Mouse (Mus musculus) adrenal gland, postnatal 36 days (tissue): ENCODE measurements at regions not wholly inside any gene's neighbourhood (a gene's known extent, or its start where the extent isn't known, plus 50 kb on each side); places are given as distances from the start of the nearest gene placed in this dataset.
"Not testable (repeated sequence)": the region's sequence is repeated elsewhere in the genome, so short reads cannot be mapped to it uniquely, and the experiment has no call there.

ENCODE experiments used
- DNase-seq, 2 experiments: peaks; one replicate each; pipeline ENCODE4 v3.0.0; 2021; ENCODE audit warnings: mixed read lengths in 1 of 2

GRCm38 (mm10) chr9:115422786-115423185 is 112.6 kb upstream of the Stt3b start:
- DNase-seq = no peak

- no peak for DNase-seq
Observed at GRCm38 (mm10) chr9:115426682-115427081, 116.5 kb upstream of the Stt3b start.

GRCm38 (mm10) chr9:115430271-115430670 is 120.0 kb upstream of the Stt3b start:
- DNase-seq = no peak

GRCm38 (mm10) chr9:115434696-115435095 is 124.5 kb upstream of the Stt3b start:
- DNase-seq = peak; percentile 11 to 51

- DNase-seq = peak; percentile 37 to 68
Observed at GRCm38 (mm10) chr9:115436301-115436700, 126.1 kb upstream of the Stt3b start.

- DNase-seq = not testable (repeated sequence)
Observed at GRCm38 (mm10) chr9:115438234-115438633, 128.0 kb upstream of the Stt3b start.

- peak in 1 of 2 experiments; percentile 13 for DNase-seq
Observed at GRCm38 (mm10) chr9:115446681-115447080, 136.5 kb upstream of the Stt3b start.

GRCm38 (mm10) chr9:115450741-115451320 is 140.6 kb upstream of the Stt3b start:
- DNase-seq = no peak

- no peak for DNase-seq
Observed at GRCm38 (mm10) chr9:115454771-115455170, 144.6 kb upstream of the Stt3b start.

- DNase-seq = no peak
Observed at GRCm38 (mm10) chr9:115456121-115456520, 145.9 kb upstream of the Stt3b start.

GRCm38 (mm10) chr9:115456638-115457037 is 146.4 kb upstream of the Stt3b start:
- DNase-seq = no peak

GRCm38 (mm10) chr9:115457889-115458710 is 147.9 kb upstream of the Stt3b start:
- DNase-seq = no peak

GRCm38 (mm10) chr9:115459075-115459474 is 148.9 kb upstream of the Stt3b start:
- DNase-seq = not testable (repeated sequence)

GRCm38 (mm10) chr9:115465326-115465725 is 155.1 kb upstream of the Stt3b start:
- DNase-seq = no peak

GRCm38 (mm10) chr9:115468641-115469040 is 158.4 kb upstream of the Stt3b start:
- DNase-seq = no peak

GRCm38 (mm10) chr9:115471582-115471981 is 161.4 kb upstream of the Stt3b start:
- no peak for DNase-seq

GRCm38 (mm10) chr9:115473037-115473436 is 162.8 kb upstream of the Stt3b start:
- DNase-seq = no peak

GRCm38 (mm10) chr9:115473847-115474246 is 163.6 kb upstream of the Stt3b start:
- DNase-seq = no peak

- DNase-seq = no peak
Observed at GRCm38 (mm10) chr9:115474342-115474741, 164.1 kb upstream of the Stt3b start.

- no peak for DNase-seq
Observed at GRCm38 (mm10) chr9:115476205-115476604, 166.0 kb upstream of the Stt3b start.

GRCm38 (mm10) chr9:115477556-115478220 is 167.5 kb upstream of the Stt3b start:
- DNase-seq = peak; percentile 60 to 66

GRCm38 (mm10) chr9:115478946-115479345 is 168.7 kb upstream of the Stt3b start:
- DNase-seq = no peak

GRCm38 (mm10) chr9:115481176-115481575 is 171.0 kb upstream of the Stt3b start:
- DNase-seq = no peak
